Mouse (Mus musculus) embryo, embryonic 10 days (tissue): ENCODE measurements at regions not wholly inside any gene's neighbourhood (a gene's known extent, or its start where the extent isn't known, plus 50 kb on each side); places are given as distances from the start of the nearest gene placed in this dataset.
"Not testable (repeated sequence)": the region's sequence is repeated elsewhere in the genome, so short reads cannot be mapped to it uniquely, and the experiment has no call there.

Experiments used
- DNase-seq: peaks from one replicate; pipeline ENCODE4 v3.0.0-alpha.2; 2015; ENCODE audit warnings: low spot score

- no peak for DNase-seq
These were observed 135.7 kb upstream of the Tlr4 start for GRCm38 (mm10) chr4:66691598-66692220.

- DNase-seq = peak; percentile 3
These were observed 133.3 kb upstream of the Tlr4 start for GRCm38 (mm10) chr4:66693982-66694578.

- DNase-seq = peak; percentile 38
These were observed 111.3 kb upstream of the Tlr4 start for GRCm38 (mm10) chr4:66715821-66716760.

- DNase-seq = no peak
These were observed 90.0 kb upstream of the Tlr4 start for GRCm38 (mm10) chr4:66737407-66737806.

GRCm38 (mm10) chr4:66743421-66743820 lies 84.0 kb upstream of the Tlr4 start:
- DNase-seq = not testable (repeated sequence)

- peak; percentile 66 for DNase-seq
These were observed 58.6 kb upstream of the Tlr4 start for GRCm38 (mm10) chr4:66768762-66769161.
